Mouse (Mus musculus): ENCODE data around the gene Mrps26.

DNA sequence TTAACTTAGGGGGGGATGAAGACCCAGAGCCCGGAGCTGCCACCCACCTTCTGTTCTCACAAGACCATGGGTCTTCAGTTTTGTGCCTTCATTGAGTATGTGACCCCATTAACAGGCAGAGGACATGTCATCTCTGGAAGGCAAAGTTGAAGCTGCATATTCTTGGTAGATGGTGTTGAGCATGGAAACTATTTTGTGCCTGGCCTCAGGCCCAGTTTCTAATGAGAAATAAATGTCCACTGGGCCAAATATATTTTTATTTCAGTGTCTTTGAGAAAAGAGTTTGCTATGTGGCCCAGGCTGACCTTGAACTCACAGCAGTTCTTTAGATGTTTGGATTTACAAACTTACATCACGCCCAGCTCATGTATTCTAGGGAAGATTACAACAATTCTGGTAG, 26.2 kb downstream of the Mrps26 start:
- no peak for TF ChIP-seq CTCF (IDR thresholded peaks at IDR 0.05; ENCODE audit: borderline replicate concordance, insufficient read depth, low read depth, low read length)
- TF ChIP-seq POLR2A (IDR thresholded peaks at IDR 0.05; ENCODE audit: borderline replicate concordance, insufficient read depth, low read length), result no peak
